Comparison of ENCODE assay signal across 25 mouse cellular contexts in the genomic region with DNA sequence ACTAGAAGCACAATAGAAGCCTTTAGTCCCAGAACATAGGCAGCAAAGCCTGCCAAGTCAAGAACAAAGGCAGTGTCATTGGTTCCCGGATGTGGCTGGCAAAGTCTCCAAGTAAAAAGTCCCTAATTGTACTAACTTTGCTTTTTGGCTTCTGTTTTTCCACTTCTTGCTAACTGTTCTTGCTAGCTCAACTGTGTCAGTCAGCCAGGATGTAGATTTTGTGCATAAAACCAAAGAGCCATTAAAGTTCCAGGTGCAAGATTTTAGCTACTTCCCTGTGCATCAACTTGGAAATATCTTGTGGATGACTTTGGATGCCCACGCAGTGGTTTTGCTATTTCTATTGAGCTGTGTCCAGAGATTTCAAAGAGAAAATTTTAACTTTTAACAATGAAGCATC.
"Had no signal": no experiment of that assay in that cellular context is flagged by ENCODE, and none has a peak within 500 bp of the region (broad histone marks: within the 10 kb centered on the region; RNA-seq: fewer than 3 reads in every experiment).

No protein-coding gene starts in this region.

- H3K9me3 ChIP-seq: heart, embryonic 10.5 days; heart, embryonic 12.5 days; hindbrain, embryonic 13.5 days; hindbrain, embryonic 15.5 days; intestine, embryonic 15.5 days; limb, embryonic 10.5 days; limb, embryonic 12.5 days; liver, embryonic 13.5 days had no signal

- H3K9ac ChIP-seq: heart, embryonic 12.5 days; hindbrain, embryonic 13.5 days; hindbrain, embryonic 15.5 days; intestine, embryonic 15.5 days; limb, embryonic 12.5 days; liver, embryonic 13.5 days had no signal

- H3K4me2 ChIP-seq: heart, embryonic 12.5 days; hindbrain, embryonic 13.5 days; hindbrain, embryonic 15.5 days; intestine, embryonic 15.5 days; limb, embryonic 12.5 days; liver, embryonic 11.5 days; liver, embryonic 13.5 days had no signal

- H3K36me3 ChIP-seq: heart, embryonic 10.5 days; heart, embryonic 12.5 days; hindbrain, embryonic 13.5 days; hindbrain, embryonic 15.5 days; intestine, embryonic 15.5 days; limb, embryonic 10.5 days; limb, embryonic 12.5 days; liver, embryonic 13.5 days had no signal

- H3K27ac ChIP-seq: gastrocnemius, adult 2 months; heart, embryonic 10.5 days; hindbrain, embryonic 13.5 days; hindbrain, embryonic 15.5 days; intestine, embryonic 15.5 days; layer of hippocampus, adult 2 months; left cerebral cortex, adult 2 months; limb, embryonic 10.5 days; limb, embryonic 12.5 days; liver, embryonic 13.5 days had no signal

- H3K4me1 ChIP-seq: heart, embryonic 10.5 days; hindbrain, embryonic 13.5 days; hindbrain, embryonic 15.5 days; intestine, embryonic 15.5 days; limb, embryonic 10.5 days; limb, embryonic 12.5 days; liver, embryonic 13.5 days had no signal

- ATAC-seq: inflammation-experienced regulatory T-cells, adult 6 months; intestine, embryonic 15.5 days; intestine, postnatal 0 days had no signal

- H3K27me3 ChIP-seq: heart, embryonic 12.5 days; hindbrain, embryonic 13.5 days; hindbrain, embryonic 15.5 days; intestine, embryonic 15.5 days; limb, embryonic 12.5 days; liver, embryonic 13.5 days had no signal

- H3K4me3 ChIP-seq: gastrocnemius, adult 2 months; heart, embryonic 10.5 days; heart, embryonic 12.5 days; hindbrain, embryonic 13.5 days; hindbrain, embryonic 15.5 days; intestine, embryonic 15.5 days; layer of hippocampus, adult 2 months; left cerebral cortex, adult 2 months; limb, embryonic 10.5 days; limb, embryonic 12.5 days; liver, embryonic 13.5 days had no signal

- DNase-seq: gastrocnemius, adult 2 months; gastrocnemius, postnatal 10 days; gastrocnemius, postnatal 25 days; heart, adult 18-20 months; heart, postnatal 10 days; heart, postnatal 4 days; kidney, adult 18-20 months; kidney, adult 8-10 months; kidney, postnatal 10 days; kidney, postnatal 25 days; kidney, postnatal 4 days; liver; liver, embryonic 13.5 days had no signal
